Mouse (Mus musculus): ENCODE results near the gene Ccnjl.

DNA sequence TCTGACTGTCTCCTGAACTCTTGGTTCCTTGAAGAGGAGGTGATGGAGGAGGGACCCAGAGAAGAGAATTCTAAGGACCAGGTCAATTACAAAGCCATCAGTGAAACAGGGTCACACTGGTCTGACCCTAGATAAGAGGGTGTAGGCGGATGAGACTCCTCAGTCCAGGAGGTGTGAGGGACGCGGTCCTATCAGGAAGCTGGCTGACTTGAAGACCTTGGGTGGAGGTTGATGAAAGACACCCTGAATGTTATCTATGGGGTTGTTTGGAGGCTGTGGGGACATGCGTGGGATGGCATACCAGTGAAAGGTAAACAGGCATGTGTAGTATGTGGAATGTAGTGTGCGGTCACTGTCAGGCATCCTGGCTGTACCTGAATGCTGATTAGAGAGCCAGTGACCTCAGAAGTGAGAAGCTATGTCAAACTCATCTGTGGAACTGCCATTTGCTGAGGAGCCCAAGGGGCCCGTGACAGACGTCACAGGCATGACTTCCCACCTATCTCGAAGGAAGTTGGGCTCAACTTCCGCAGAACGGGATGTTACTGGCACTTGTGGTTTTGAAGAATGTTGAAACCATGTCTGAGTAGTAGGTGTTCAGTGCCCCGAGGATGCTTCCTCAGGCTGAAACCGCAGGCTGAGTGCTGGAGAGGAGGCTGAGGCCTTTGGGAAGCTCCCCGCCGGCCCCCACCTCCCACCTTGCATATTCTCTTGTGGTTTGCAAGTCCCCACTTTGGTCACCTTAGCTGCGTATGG, 15.3 kb downstream of the Ccnjl start:
- TF ChIP-seq CTCF (IDR thresholded peaks at IDR 0.05; ENCODE audit: extremely low read depth, insufficient read depth, low read length) (no peak), POLR2A (IDR thresholded peaks at IDR 0.05; ENCODE audit: extremely low read depth, insufficient read depth, low read length) (no peak)

Measured in cortical plate, adult 2 months (tissue).